In the genomic region with DNA sequence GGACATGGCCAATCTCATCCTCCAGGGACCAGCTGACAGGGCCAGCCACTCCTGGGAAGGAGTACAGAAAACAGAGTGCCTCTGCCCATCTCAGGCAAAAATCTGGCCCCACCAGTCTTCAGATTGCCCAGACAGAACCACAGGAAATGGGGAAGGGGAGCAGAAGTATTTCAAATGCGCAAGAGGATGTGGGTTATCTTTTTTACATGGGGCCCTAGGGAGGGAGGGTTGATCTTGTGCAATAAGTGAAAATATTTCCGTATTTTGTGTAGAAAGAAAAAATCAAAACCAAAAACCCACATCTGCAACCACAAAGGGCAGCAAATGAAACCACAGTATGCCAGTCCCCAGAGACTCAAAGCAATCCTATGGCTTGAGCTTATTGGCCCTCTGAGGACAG, we compare ENCODE assay signal across 11 mouse cellular contexts. TPM values are rescaled to one million over a fixed set of nuclear protein-coding genes. Genes with fewer than 3 reads are reported as not detected.
A peak's percentile ranks its signal among the peaks of the same experiment; 100 is the strongest.
DNase-seq lines count a peak whose midpoint lies in the region; ATAC-seq and TF ChIP-seq lines count a peak whose summit lies in the region.
"Had no signal": no experiment of that assay in that cellular context is flagged by ENCODE, and none has a peak within 500 bp of the region (broad histone marks: within the 10 kb centered on the region; RNA-seq: fewer than 3 reads in every experiment).

No protein-coding gene starts in this region.

- no peak overlapping the region for H3K9ac ChIP-seq in liver, postnatal 0 days (replicated peaks)
- H3K9ac ChIP-seq in liver, embryonic 11.5 days (ENCODE audit: low read depth, low read length), result no peak overlapping the region
- H3K9ac ChIP-seq in heart, embryonic 11.5 days (ENCODE audit: low read depth, low read length), result peak overlapping the region; percentile 34; the same call in 1 of the 2 replicates
- no peak overlapping the region for H3K9ac ChIP-seq in midbrain, postnatal 0 days (replicated peaks; ENCODE audit: low read length, poor library complexity, severe bottlenecking)

- no peaks in the 10 kb centered on the region for H3K9me3 ChIP-seq in liver, postnatal 0 days (ENCODE audit: low read length)
- no peaks in the 10 kb centered on the region for H3K9me3 ChIP-seq in liver, embryonic 11.5 days (ENCODE audit: control insufficient read depth, low read length)
- H3K9me3 ChIP-seq in heart, embryonic 11.5 days (replicated peaks; ENCODE audit: control insufficient read depth, low read length), result no peaks in the 10 kb centered on the region
- no peaks in the 10 kb centered on the region for H3K9me3 ChIP-seq in midbrain, postnatal 0 days (ENCODE audit: low read length)

- no peaks in the 10 kb centered on the region for H3K36me3 ChIP-seq in liver, postnatal 0 days (replicated peaks; ENCODE audit: insufficient read depth, low read length)
- no peaks in the 10 kb centered on the region for H3K36me3 ChIP-seq in liver, embryonic 11.5 days (ENCODE audit: control insufficient read depth, insufficient read depth, low read length)
- H3K36me3 ChIP-seq in heart, embryonic 11.5 days (ENCODE audit: control insufficient read depth, insufficient read depth, low read length), result no peaks in the 10 kb centered on the region
- no peaks in the 10 kb centered on the region for H3K36me3 ChIP-seq in midbrain, postnatal 0 days (ENCODE audit: insufficient read depth, low read length)

- ATAC-seq in liver, postnatal 0 days, result no peak
- ATAC-seq in liver, embryonic 11.5 days (replicated peaks; ENCODE audit: low FRiP score), result no peak
- ATAC-seq in heart, embryonic 11.5 days (replicated peaks; ENCODE audit: insufficient number of reproducible peaks, low FRiP score, low TSS enrichment), result no peak
- ATAC-seq in midbrain, postnatal 0 days (ENCODE audit: low FRiP score), result no peak
- no peak for ATAC-seq in inflammation-experienced regulatory T-cells, adult 6 months
- no peak for ATAC-seq in cerebellum, adult (ENCODE audit: insufficient number of reproducible peaks, low FRiP score, low TSS enrichment)

- peak; percentile 47 for DNase-seq in adrenal gland, postnatal 14 days
- no peak for DNase-seq in adrenal gland, adult 8-10 months
- DNase-seq in liver, postnatal 0 days, result no peak
- no peak for DNase-seq in liver, embryonic 11.5 days (ENCODE audit: low spot score)
- DNase-seq in midbrain, postnatal 0 days (ENCODE audit: low spot score), result no peak
- DNase-seq: embryo, embryonic 11 days; gastrocnemius, postnatal 25 days; lung, adult 18-20 months had no signal

- 21% methylated on average over 2 of the region's 2 CpGs for WGBS in liver, postnatal 0 days (ENCODE audit: insufficient replicate concordance)
- 25% methylated on average over 2 of the region's 2 CpGs for WGBS in liver, embryonic 11.5 days
- 47% methylated on average over 2 of the region's 2 CpGs for WGBS in heart, embryonic 11.5 days (ENCODE audit: insufficient replicate concordance)
- WGBS in midbrain, postnatal 0 days, result 63% methylated on average over 2 of the region's 2 CpGs

- no peaks in the 10 kb centered on the region for H3K27me3 ChIP-seq in liver, postnatal 0 days (ENCODE audit: insufficient read depth, low read length)
- peaks cover 6% of the 10 kb centered on the region; the same call in 1 of the 2 replicates for H3K27me3 ChIP-seq in liver, embryonic 11.5 days (replicated peaks; ENCODE audit: control insufficient read depth, insufficient read depth, low read length)
- H3K27me3 ChIP-seq in heart, embryonic 11.5 days (ENCODE audit: control insufficient read depth, insufficient read depth, low read length), result no peaks in the 10 kb centered on the region
- H3K27me3 ChIP-seq in midbrain, postnatal 0 days (ENCODE audit: insufficient read depth, low read length), result no peaks in the 10 kb centered on the region

- TF ChIP-seq CTCF in liver, postnatal 0 days (IDR thresholded peaks at IDR 0.05; ENCODE audit: low read depth), result no peak
- no peak for TF ChIP-seq CTCF in midbrain, postnatal 0 days (IDR thresholded peaks at IDR 0.05)

- no peak for TF ChIP-seq EP300 in liver, postnatal 0 days (IDR thresholded peaks at IDR 0.05; ENCODE audit: low read depth)

- H3K4me1 ChIP-seq in liver, postnatal 0 days (ENCODE audit: insufficient read depth), result no peaks in the 10 kb centered on the region; the same call in 1 of the 2 replicates
- peaks cover 27% of the 10 kb centered on the region for H3K4me1 ChIP-seq in liver, embryonic 11.5 days (replicated peaks; ENCODE audit: control insufficient read depth, insufficient read depth, low read length)
- H3K4me1 ChIP-seq in heart, embryonic 11.5 days (ENCODE audit: control insufficient read depth, insufficient read depth, low read length), result peaks cover 69% of the 10 kb centered on the region
- H3K4me1 ChIP-seq in midbrain, postnatal 0 days (ENCODE audit: insufficient read depth, low read length), result peaks cover 24% of the 10 kb centered on the region

- H3K4me3 ChIP-seq in liver, postnatal 0 days (ENCODE audit: low read depth, low read length), result no peak overlapping the region
- no peak overlapping the region for H3K4me3 ChIP-seq in liver, embryonic 11.5 days (ENCODE audit: low read depth, low read length)
- H3K4me3 ChIP-seq in heart, embryonic 11.5 days (ENCODE audit: low read depth, low read length), result no peak overlapping the region
- H3K4me3 ChIP-seq in midbrain, postnatal 0 days (ENCODE audit: low read depth, low read length), result no peak overlapping the region

- H3K27ac ChIP-seq in liver, postnatal 0 days (ENCODE audit: low read depth), result 0 out of 2 replicates have a peak overlapping the region, but pooled peaks have one; percentile 3
- no peak overlapping the region for H3K27ac ChIP-seq in liver, embryonic 11.5 days (ENCODE audit: low read depth, low read length)
- H3K27ac ChIP-seq in heart, embryonic 11.5 days (ENCODE audit: low read depth, low read length), result peak overlapping the region; percentile 46; the same call in 1 of the 2 replicates
- H3K27ac ChIP-seq in midbrain, postnatal 0 days (ENCODE audit: low read depth, low read length), result 0 out of 2 replicates have a peak overlapping the region, but pooled peaks have one; percentile 65

- no peak overlapping the region for H3K4me2 ChIP-seq in liver, postnatal 0 days (ENCODE audit: low read depth, low read length)
- H3K4me2 ChIP-seq in liver, embryonic 11.5 days, result no peak overlapping the region
- H3K4me2 ChIP-seq in heart, embryonic 11.5 days, result no peak overlapping the region; the same call in none of the 2 replicates
- no peak overlapping the region for H3K4me2 ChIP-seq in midbrain, postnatal 0 days (ENCODE audit: low read depth, low read length, poor library complexity, severe bottlenecking)

RNA-seq across cellular contexts. Expression of a gene that starts 32.4 kb away (rescaled TPM):
- total RNA-seq in adrenal gland, postnatal 14 days (2021), result 35.9 and 50.1 TPM in 2 replicates
- 10 to 100 TPM; 49.9 to 76.1 (median 55.6) TPM for total RNA-seq in adrenal gland, adult 8-10 months (2022)
- polyA plus RNA-seq in liver, postnatal 0 days (2015; fragmentation: Nextera tagmentation; extraction: Ambion mirVana), result 0.47 and 0.88 TPM in 2 replicates
- polyA plus RNA-seq in liver, embryonic 11.5 days (2014; fragmentation: Nextera tagmentation; extraction: Ambion mirVana), result 7.7 and 9.2 TPM in 2 replicates
- polyA plus RNA-seq in heart, embryonic 11.5 days (2014; fragmentation: Nextera tagmentation; extraction: Ambion mirVana), result 16.3 and 17.4 TPM in 2 replicates
- 84.3 and 87.4 TPM in 2 replicates for total RNA-seq in midbrain, postnatal 0 days (2014; rRNA removed)
- polyA plus RNA-seq in midbrain, postnatal 0 days (2015; fragmentation: Nextera tagmentation; extraction: Ambion mirVana), result 15.3 and 17.9 TPM in 2 replicates
- under 1 TPM in 2 of 3 experiments, not detected in 1; 0.62 TPM for polyA plus RNA-seq in inflammation-experienced regulatory T-cells, adult 6 months (2017; shearing (Covaris generic))
